In the genomic region with DNA sequence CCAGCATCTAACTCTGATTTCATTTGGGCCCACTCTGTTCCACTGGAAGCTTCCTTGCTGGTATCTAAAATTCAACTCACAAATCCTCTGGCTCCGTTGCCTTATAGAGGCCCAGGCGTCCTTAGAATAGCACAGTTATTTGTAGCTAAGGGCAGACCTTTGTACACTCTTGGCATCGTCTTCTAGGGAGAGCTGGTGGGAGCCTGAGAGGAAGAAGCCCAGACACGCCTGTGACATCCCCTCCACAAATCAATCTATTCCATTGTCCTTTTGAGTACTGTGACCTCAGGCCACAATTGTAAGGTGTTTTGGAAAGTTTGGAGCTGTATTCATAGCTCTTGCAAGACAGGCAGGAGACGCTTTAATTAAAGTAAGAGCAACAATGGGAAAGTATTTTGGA, we compare ENCODE assay signal across 13 mouse cellular contexts. TPM values are rescaled to one million over a fixed set of nuclear protein-coding genes. Genes with fewer than 3 reads are reported as not detected.
DNase-seq lines count a peak whose midpoint lies in the region; ATAC-seq and TF ChIP-seq lines count a peak whose summit lies in the region.
"Had no signal": no experiment of that assay in that cellular context is flagged by ENCODE, and none has a peak within 500 bp of the region (broad histone marks: within the 10 kb centered on the region; RNA-seq: fewer than 3 reads in every experiment).

No protein-coding gene starts in this region.

- H3K36me3 ChIP-seq in MEL (ENCODE audit: control insufficient read depth in 1 of 2, insufficient read depth in 2 of 2, low read length in 2 of 2) = peaks cover 0 to 47% of the 10 kb centered on the region in 2 experiments; a peak in 2 of 4 replicates
- no peaks in the 10 kb centered on the region for H3K36me3 ChIP-seq in heart, embryonic 15.5 days
- no peaks in the 10 kb centered on the region for H3K36me3 ChIP-seq in forebrain, embryonic 12.5 days (replicated peaks)
- H3K36me3 ChIP-seq: embryonic facial prominence, embryonic 13.5 days had no signal

- no peak overlapping the region for H3K4me2 ChIP-seq in heart, embryonic 15.5 days
- no peak overlapping the region for H3K4me2 ChIP-seq in forebrain, embryonic 12.5 days
- H3K4me2 ChIP-seq: embryonic facial prominence, embryonic 13.5 days; lung, embryonic 14.5 days had no signal

- TF ChIP-seq CTCF in MEL (IDR thresholded peaks at IDR 0.05 in 2 of 3, conservative IDR thresholded peaks at IDR 0.05 in 1 of 3; ENCODE audit: control insufficient read depth in 1 of 3, insufficient read depth in 1 of 3, low read depth in 2 of 3, low read length in 3 of 3, poor library complexity in 1 of 3, severe bottlenecking in 1 of 3) = no peak

- no peak for TF ChIP-seq RAD21 in MEL (IDR thresholded peaks at IDR 0.05; ENCODE audit: low read depth, low read length)

- TF ChIP-seq EP300 in MEL (IDR thresholded peaks at IDR 0.05; ENCODE audit: low read depth in 1 of 2, low read length in 2 of 2) = no peak

- intact Hi-C loops in heart, postnatal 25 days (cut with DNase I) = no loop called here

- H3K4me3 ChIP-seq in MEL (ENCODE audit: control insufficient read depth in 1 of 2, insufficient read depth in 1 of 2, low read depth in 2 of 2, low read length in 2 of 2) = no peak overlapping the region
- no peak overlapping the region for H3K4me3 ChIP-seq in heart, embryonic 15.5 days
- no peak overlapping the region for H3K4me3 ChIP-seq in forebrain, embryonic 12.5 days (replicated peaks)
- H3K4me3 ChIP-seq: embryonic facial prominence, embryonic 13.5 days had no signal

- peak; percentile 98 for DNase-seq in heart, adult 11 months
- no peak for DNase-seq in heart, postnatal 25 days (ENCODE audit: low spot score)
- DNase-seq in MEL (ENCODE audit: low read depth, low spot score) = no peak
- peak; percentile 71 for DNase-seq in kidney, postnatal 14 days
- no peak for DNase-seq in spleen, adult 18-20 months
- DNase-seq: cerebellum, adult 8-10 months; lung, embryonic 14.5 days; right cerebral cortex, postnatal 4 days had no signal

- 42% methylated on average over 5 of the region's 5 CpGs for WGBS in heart, embryonic 15.5 days
- 83% methylated on average over 5 of the region's 5 CpGs for WGBS in forebrain, embryonic 12.5 days

- H3K9ac ChIP-seq in MEL (ENCODE audit: control insufficient read depth, low read depth, low read length, poor library complexity, severe bottlenecking) = no peak overlapping the region
- H3K9ac ChIP-seq in heart, embryonic 15.5 days = no peak overlapping the region
- H3K9ac ChIP-seq in forebrain, embryonic 12.5 days = no peak overlapping the region
- H3K9ac ChIP-seq: embryonic facial prominence, embryonic 13.5 days; lung, embryonic 14.5 days had no signal

- peak overlapping the region; percentile 76; the same call in 1 of the 2 replicates for H3K27ac ChIP-seq in MEL (ENCODE audit: control insufficient read depth, low read depth, low read length)
- peak overlapping the region; percentile 48 for H3K27ac ChIP-seq in heart, embryonic 15.5 days
- no peak overlapping the region for H3K27ac ChIP-seq in forebrain, embryonic 12.5 days
- H3K27ac ChIP-seq: embryonic facial prominence, embryonic 13.5 days had no signal

- no peaks in the 10 kb centered on the region for H3K79me2 ChIP-seq in MEL (ENCODE audit: control insufficient read depth, insufficient read depth, low read length, poor library complexity)

- H3K9me3 ChIP-seq in MEL (replicated peaks; ENCODE audit: insufficient read depth, low read length) = no peaks in the 10 kb centered on the region
- H3K9me3 ChIP-seq in heart, embryonic 15.5 days (replicated peaks) = peaks cover 6% of the 10 kb centered on the region; the same call in 1 of the 2 replicates
- peaks cover 22% of the 10 kb centered on the region for H3K9me3 ChIP-seq in forebrain, embryonic 12.5 days

- no peak for TF ChIP-seq POLR2A in MEL (IDR thresholded peaks at IDR 0.05; ENCODE audit: control insufficient read depth in 1 of 2, insufficient read depth in 1 of 2, low read depth in 1 of 2, low read length in 2 of 2, poor library complexity in 1 of 2)

- H3K4me1 ChIP-seq in MEL (ENCODE audit: control insufficient read depth in 1 of 2, insufficient read depth in 2 of 2, low read length in 2 of 2) = peaks cover 24 to 52% of the 10 kb centered on the region in 2 experiments
- H3K4me1 ChIP-seq in heart, embryonic 15.5 days (replicated peaks) = peaks cover 34% of the 10 kb centered on the region
- no peaks in the 10 kb centered on the region for H3K4me1 ChIP-seq in forebrain, embryonic 12.5 days

- no peaks in the 10 kb centered on the region for H3K27me3 ChIP-seq in MEL (ENCODE audit: control insufficient read depth in 1 of 2, insufficient read depth in 2 of 2, low read length in 2 of 2)
- H3K27me3 ChIP-seq in heart, embryonic 15.5 days = no peaks in the 10 kb centered on the region
- no peaks in the 10 kb centered on the region for H3K27me3 ChIP-seq in forebrain, embryonic 12.5 days
- H3K27me3 ChIP-seq: embryonic facial prominence, embryonic 13.5 days had no signal

- ATAC-seq in heart, embryonic 15.5 days (replicated peaks; ENCODE audit: insufficient number of reproducible peaks, insufficient read depth, low FRiP score, low read depth) = peak; percentile 56; the same call in 1 of the 2 replicates
- ATAC-seq in forebrain, embryonic 12.5 days (ENCODE audit: low FRiP score) = no peak
- no peak for ATAC-seq in megakaryocyte, adult 5-6 weeks (ENCODE audit: poor library complexity, severe bottlenecking)
- ATAC-seq: forebrain, embryonic 16.5 days had no signal

TF ChIP-seq in MEL, 35 proteins besides CTCF, POLR2A, EP300 and RAD21:
- TF ChIP-seq USF1 (IDR thresholded peaks at IDR 0.05; ENCODE audit: low read depth, low read length) = no peak
- no peak for TF ChIP-seq MYB (IDR thresholded peaks at IDR 0.05; ENCODE audit: low read depth, low read length)
- TF ChIP-seq TCF12 (IDR thresholded peaks at IDR 0.05; ENCODE audit: low read depth, low read length) = no peak
- no peak for TF ChIP-seq UBTF (IDR thresholded peaks at IDR 0.05; ENCODE audit: borderline replicate concordance, insufficient read depth, low read depth, low read length)
- no peak for TF ChIP-seq NRF1 (IDR thresholded peaks at IDR 0.05; ENCODE audit: insufficient read depth, low read depth, low read length, poor library complexity, severe bottlenecking)
- no peak for TF ChIP-seq GABPA (IDR thresholded peaks at IDR 0.05; ENCODE audit: low read depth, low read length)
- no peak for TF ChIP-seq TBP (IDR thresholded peaks at IDR 0.05; ENCODE audit: low read depth, low read length)
- TF ChIP-seq TAL1 (IDR thresholded peaks at IDR 0.05; ENCODE audit: low read length) = no peak
- TF ChIP-seq ETS1 (IDR thresholded peaks at IDR 0.05; ENCODE audit: low read depth, low read length) = no peak
- TF ChIP-seq BHLHE40 (IDR thresholded peaks at IDR 0.05; ENCODE audit: borderline replicate concordance, low read depth, low read length) = no peak
- no peak for TF ChIP-seq USF2 (IDR thresholded peaks at IDR 0.05; ENCODE audit: borderline replicate concordance in 1 of 2, insufficient read depth in 1 of 2, low read depth in 1 of 2, low read length in 2 of 2)
- TF ChIP-seq ZKSCAN1 (IDR thresholded peaks at IDR 0.05; ENCODE audit: low read depth, low read length) = no peak
- TF ChIP-seq SIN3A (IDR thresholded peaks at IDR 0.05; ENCODE audit: low read length) = no peak
- TF ChIP-seq SMC3 (IDR thresholded peaks at IDR 0.05; ENCODE audit: low read depth, low read length) = no peak
- no peak for TF ChIP-seq MXI1 (IDR thresholded peaks at IDR 0.05; ENCODE audit: low read depth, low read length)
- no peak for TF ChIP-seq KAT2A (conservative IDR thresholded peaks at IDR 0.05; ENCODE audit: low read depth, low read length)
- no peak for TF ChIP-seq ELF1 (IDR thresholded peaks at IDR 0.05; ENCODE audit: low read depth, low read length)
- no peak for TF ChIP-seq MEF2A (IDR thresholded peaks at IDR 0.05; ENCODE audit: extremely low read depth, insufficient replicate concordance, low read depth, low read length, poor library complexity, severe bottlenecking)
- TF ChIP-seq POLR2AphosphoS5 (IDR thresholded peaks at IDR 0.05; ENCODE audit: borderline replicate concordance, low read depth, low read length) = no peak
- no peak for TF ChIP-seq RCOR1 (IDR thresholded peaks at IDR 0.05; ENCODE audit: low read depth, low read length)

RNA-seq across cellular contexts. Expression of a gene that starts 36.0 kb away (rescaled TPM):
- 10 to 100 TPM; 59.4 to 63.6 TPM for total RNA-seq in heart, postnatal 25 days (2021)
- 0.10 and 0.12 TPM in 2 replicates for total RNA-seq in MEL (2012; rRNA removed)
- polyA plus RNA-seq in MEL (2012; ENCODE audit: insufficient read depth in 1 of 2, insufficient read length in 2 of 2, low read depth in 1 of 2, low replicate concordance in 2 of 2, missing spikeins in 1 of 2) = under 1 TPM in 1 of 2 experiments, not detected in 1; 0.15 TPM
- 54.1 and 61.2 TPM in 2 replicates for polyA plus RNA-seq in heart, embryonic 15.5 days (2015; fragmentation: Nextera tagmentation; extraction: Ambion mirVana)
- polyA plus RNA-seq in forebrain, embryonic 12.5 days (2016; fragmentation: Nextera tagmentation; extraction: Ambion mirVana) = 17.8 and 19.1 TPM in 2 replicates
- total RNA-seq in megakaryocyte, adult 5-6 weeks (2015) = 1.1 TPM in 2 replicates
- total RNA-seq in megakaryocyte, adult 5-6 weeks (2017) = 0.26 and 1.5 TPM in 2 replicates

Comparison
In these comparisons a context has a peak if more than half of its experiments do, and no peak if none do; other contexts are left out.
1. DNase-seq: peak in heart, adult 11 months (single experiment) and kidney, postnatal 14 days (single experiment); none in heart, postnatal 25 days (single experiment), MEL (single experiment) and spleen, adult 18-20 months (0 of 2).
2. RNA of a gene that starts 36.0 kb away (total RNA-seq): 59.4 to 63.6 TPM in heart, postnatal 25 days; 0.26 to 1.5 TPM in megakaryocyte, adult 5-6 weeks and 0.10 to 0.12 TPM in MEL; every median in the first group is over 10 times any median in the second.